Mouse (Mus musculus) neural tube, embryonic 13.5 days (tissue): ENCODE results near the gene Scaf4. TPM values are rescaled to one million over a fixed set of nuclear protein-coding genes. Genes with fewer than 3 reads are reported as not detected.

Experiments
- ATAC-seq: fragments of 200-750 bp; cut with Nextera tagmentation; 2 replicates; pipeline ENCODE4 v1.8.0; 2017; ENCODE audit warnings: low read depth, mild to moderate bottlenecking, moderate TSS enrichment, moderate library complexity
- H3K27ac ChIP-seq: fragments of 300-500 bp; sonication (generic); replicated peaks from 2 replicates; pipeline ENCODE4 v1.5.1; 2015; ENCODE audit warnings: moderate library complexity, mild to moderate bottlenecking, inconsistent platforms
- H3K27me3 ChIP-seq: fragments of 300-500 bp; sonication (generic); 2 replicates; pipeline ENCODE4 v1.6.1; 2015; ENCODE audit warnings: mild to moderate bottlenecking, inconsistent platforms
- H3K36me3 ChIP-seq: fragments of 300-500 bp; sonication (generic); 2 replicates; pipeline ENCODE4 v1.6.1; 2015; ENCODE audit warnings: mild to moderate bottlenecking, inconsistent platforms
- H3K4me1 ChIP-seq: fragments of 300-500 bp; sonication (generic); replicated peaks from 2 replicates; pipeline ENCODE4 v1.6.1; 2015; ENCODE audit warnings: inconsistent platforms
- H3K4me2 ChIP-seq: fragments of 300-500 bp; sonication (generic); 2 replicates; pipeline ENCODE4 v1.6.1; 2015; ENCODE audit warnings: inconsistent platforms, mild to moderate bottlenecking, moderate library complexity
- H3K4me3 ChIP-seq: fragments of 300-500 bp; sonication (generic); 2 replicates; pipeline ENCODE4 v1.5.1; 2015; ENCODE audit warnings: mild to moderate bottlenecking, inconsistent platforms
- H3K9ac ChIP-seq: fragments of 300-500 bp; sonication (generic); 2 replicates; pipeline ENCODE4 v1.6.1; 2015; ENCODE audit warnings: moderate library complexity, mild to moderate bottlenecking, inconsistent platforms
- H3K9me3 ChIP-seq: fragments of 300-500 bp; sonication (generic); 2 replicates; pipeline ENCODE4 v1.6.1; 2016; ENCODE audit warnings: inconsistent platforms
- WGBS: fragments of 180-500 bp; shearing (Covaris S2); methylation state at CpG from one replicate; pipeline ENCODE4 v1.1.7; 2015; 5-methylcytosine and 5-hydroxymethylcytosine counted together
- polyA plus RNA-seq: library from polyadenylated mRNA; unstranded; fragments of >200 nt; fragmentation: Nextera tagmentation; extraction: Ambion mirVana; gene quantifications from 2 replicates; pipeline ENCODE4 v1.2.1, GENCODE M21; 2015

Scaf4 gene
- polyA plus RNA-seq, 1 experiment from 2014 or later, result 26.4 TPM

GRCm38 (mm10) chr16:90309784-90310183 is 25.5 kb upstream of the Scaf4 start:
- Histone ChIP-seq H3K9me3 (no peaks in the 10 kb centered on the region), H3K36me3 (no peaks in the 10 kb centered on the region), H3K27ac (no peak overlapping the region), H3K9ac (no peak overlapping the region), H3K27me3 (no peaks in the 10 kb centered on the region), H3K4me2 (no peak overlapping the region), H3K4me3 (no peak overlapping the region), H3K4me1 (no peaks in the 10 kb centered on the region)
- WGBS, result 58% methylated on average over 3 of the region's 3 CpGs
- ATAC-seq, result no peak

GRCm38 (mm10) chr16:90303988-90304299 is 19.6 kb upstream of the Scaf4 start:
- H3K4me2 ChIP-seq, result no peak overlapping the region
- H3K36me3 ChIP-seq, result no peaks in the 10 kb centered on the region
- no peaks in the 10 kb centered on the region for H3K27me3 ChIP-seq
- WGBS, result 83% methylated on average over 2 of the region's 2 CpGs
- no peak for ATAC-seq
- H3K4me1 ChIP-seq, result peaks cover 7% of the 10 kb centered on the region
- H3K27ac ChIP-seq, result no peak overlapping the region
- H3K4me3 ChIP-seq, result no peak overlapping the region
- H3K9me3 ChIP-seq, result no peaks in the 10 kb centered on the region
- no peak overlapping the region for H3K9ac ChIP-seq

GRCm38 (mm10) chr16:90303286-90303987 is 19.1 kb upstream of the Scaf4 start:
- Histone ChIP-seq H3K4me3 (no peak overlapping the region), H3K9ac (no peak overlapping the region), H3K27ac (no peak overlapping the region), H3K4me1 (peaks cover 12% of the 10 kb centered on the region), H3K36me3 (no peaks in the 10 kb centered on the region), H3K27me3 (no peaks in the 10 kb centered on the region), H3K4me2 (no peak overlapping the region), H3K9me3 (no peaks in the 10 kb centered on the region)
- no peak for ATAC-seq
- 75% methylated on average over 9 of the region's 9 CpGs for WGBS

DNA sequence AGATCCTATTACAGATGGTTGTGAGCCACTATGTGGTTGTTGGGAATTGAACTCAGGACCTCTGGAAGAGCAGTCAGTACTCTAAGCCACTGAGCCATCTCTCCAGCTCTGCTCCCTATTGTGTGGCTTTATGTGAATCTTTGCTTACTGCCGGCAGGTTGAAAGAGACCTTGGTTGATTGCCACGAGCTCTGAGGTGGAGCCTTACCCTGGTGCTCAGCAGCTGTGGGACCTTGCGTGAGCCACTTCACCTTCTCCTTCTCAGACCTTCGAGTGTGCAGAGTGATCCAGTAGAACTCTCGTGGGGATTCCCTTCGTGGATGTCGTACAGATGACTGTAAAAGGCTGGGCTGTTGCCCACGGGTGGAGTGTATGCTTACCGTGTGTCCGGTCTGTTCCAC is 17.4 kb upstream of the Scaf4 start:
- no peaks in the 10 kb centered on the region for H3K36me3 ChIP-seq
- 82% methylated on average over 10 of the region's 10 CpGs for WGBS
- no peaks in the 10 kb centered on the region for H3K27me3 ChIP-seq
- no peak overlapping the region for H3K9ac ChIP-seq
- H3K27ac ChIP-seq, result no peak overlapping the region
- no peak overlapping the region for H3K4me3 ChIP-seq
- H3K9me3 ChIP-seq, result no peaks in the 10 kb centered on the region
- H3K4me1 ChIP-seq, result peaks cover 19% of the 10 kb centered on the region
- no peak overlapping the region for H3K4me2 ChIP-seq
- ATAC-seq, result no peak

DNA sequence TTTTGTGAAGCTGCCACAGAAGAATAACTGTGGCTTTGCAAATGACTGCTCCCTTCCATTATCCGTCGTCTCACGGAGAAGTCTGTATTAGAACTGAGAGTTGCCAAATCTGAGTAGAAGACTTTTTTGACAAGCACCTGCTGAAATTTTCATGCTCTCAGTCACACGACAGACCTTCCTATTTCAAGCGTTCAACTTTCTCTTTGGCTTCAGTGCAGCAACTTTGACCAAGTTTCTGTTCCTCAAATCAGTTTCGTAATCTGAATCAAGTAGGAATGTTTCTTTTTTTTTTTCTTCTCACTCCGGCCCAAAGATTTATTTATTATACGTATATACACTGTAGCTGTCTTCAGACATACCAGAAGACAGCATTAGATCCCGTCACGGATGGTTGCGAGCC is 16.6 kb upstream of the Scaf4 start:
- WGBS, result 95% methylated on average over 11 of the region's 11 CpGs
- Histone ChIP-seq H3K27me3 (no peaks in the 10 kb centered on the region), H3K4me3 (no peak overlapping the region), H3K9me3 (no peaks in the 10 kb centered on the region), H3K4me1 (peaks cover 19% of the 10 kb centered on the region), H3K9ac (no peak overlapping the region), H3K4me2 (no peak overlapping the region), H3K27ac (no peak overlapping the region), H3K36me3 (no peaks in the 10 kb centered on the region)
- ATAC-seq, result no peak

DNA sequence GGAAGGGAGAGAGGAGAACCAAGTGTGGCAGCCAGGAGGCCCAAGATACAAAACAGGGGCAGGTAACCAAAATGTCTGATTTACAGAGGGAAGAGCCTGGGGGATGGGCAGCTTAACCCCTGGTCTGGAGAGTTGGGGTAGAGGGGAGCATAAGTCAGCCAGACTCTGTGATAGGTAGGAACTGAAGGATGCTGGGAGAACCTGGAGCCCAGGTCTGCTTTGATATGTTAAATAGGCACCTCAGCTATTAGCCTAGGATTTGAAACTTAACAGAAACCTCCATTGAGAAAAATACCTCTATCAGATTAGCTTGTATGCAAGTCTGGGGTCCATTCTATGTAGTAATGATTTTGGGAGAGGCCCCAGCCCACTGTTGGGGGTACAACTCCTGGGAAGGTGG is 15.3 kb upstream of the Scaf4 start:
- Histone ChIP-seq H3K4me3 (no peak overlapping the region), H3K27ac (no peak overlapping the region), H3K4me1 (peaks cover 19% of the 10 kb centered on the region), H3K36me3 (no peaks in the 10 kb centered on the region), H3K9me3 (no peaks in the 10 kb centered on the region; the same call in 1 of the 2 replicates), H3K9ac (no peak overlapping the region), H3K4me2 (no peak overlapping the region), H3K27me3 (no peaks in the 10 kb centered on the region)
- 0 out of 2 replicates have a peak, but pooled peaks have one; percentile 17 for ATAC-seq

DNA sequence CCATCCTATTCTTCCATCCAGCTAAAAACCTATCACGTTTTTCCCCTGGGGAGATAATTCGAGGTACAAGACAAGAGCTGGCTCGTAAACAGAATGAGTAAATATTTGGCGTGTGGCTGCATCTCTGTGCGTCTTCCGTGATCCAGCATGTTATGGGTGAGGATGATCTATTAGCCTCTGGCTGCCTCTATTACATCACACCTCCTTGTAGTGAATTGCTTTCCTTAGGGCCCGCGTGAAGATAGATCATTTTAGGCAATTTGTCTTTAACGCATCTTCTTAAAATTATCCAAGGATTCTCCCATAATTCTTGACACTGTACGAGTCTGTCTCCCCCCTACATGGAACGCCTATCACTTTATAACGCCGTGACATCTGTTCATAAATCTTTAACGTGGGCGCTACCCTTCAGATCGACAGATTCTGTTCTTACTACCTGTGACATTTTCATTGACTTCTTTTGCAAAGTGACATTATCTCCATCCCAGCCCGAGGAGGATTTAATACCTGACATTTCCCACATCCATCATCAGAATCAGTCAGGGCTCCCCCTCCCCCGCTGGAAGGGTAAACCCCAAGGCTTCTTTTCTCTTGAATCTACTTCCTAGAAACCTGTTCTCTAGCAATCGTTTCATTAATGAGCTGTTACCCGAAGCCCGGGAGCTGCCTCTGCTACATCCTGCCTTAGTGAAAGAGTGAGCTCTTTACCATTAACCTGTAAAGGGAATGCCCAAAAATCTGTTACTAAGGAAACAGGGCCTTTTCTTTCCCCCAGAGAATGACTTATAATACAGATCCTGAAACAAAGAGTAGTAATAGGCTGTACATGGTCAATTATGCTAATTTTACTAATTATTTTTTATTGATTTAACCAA is 14.4 kb upstream of the Scaf4 start:
- ATAC-seq, result peak; percentile 66
- no peaks in the 10 kb centered on the region for H3K36me3 ChIP-seq
- 12% methylated on average over 21 of the region's 21 CpGs for WGBS
- H3K9me3 ChIP-seq, result no peaks in the 10 kb centered on the region; the same call in 1 of the 2 replicates
- H3K27me3 ChIP-seq, result no peaks in the 10 kb centered on the region
- H3K4me1 ChIP-seq, result peaks cover 19% of the 10 kb centered on the region
- H3K27ac ChIP-seq, result no peak overlapping the region; the same call in 1 of the 2 replicates
- H3K4me3 ChIP-seq, result no peak overlapping the region
- H3K9ac ChIP-seq, result no peak overlapping the region
- peak overlapping the region; percentile 36 for H3K4me2 ChIP-seq

DNA sequence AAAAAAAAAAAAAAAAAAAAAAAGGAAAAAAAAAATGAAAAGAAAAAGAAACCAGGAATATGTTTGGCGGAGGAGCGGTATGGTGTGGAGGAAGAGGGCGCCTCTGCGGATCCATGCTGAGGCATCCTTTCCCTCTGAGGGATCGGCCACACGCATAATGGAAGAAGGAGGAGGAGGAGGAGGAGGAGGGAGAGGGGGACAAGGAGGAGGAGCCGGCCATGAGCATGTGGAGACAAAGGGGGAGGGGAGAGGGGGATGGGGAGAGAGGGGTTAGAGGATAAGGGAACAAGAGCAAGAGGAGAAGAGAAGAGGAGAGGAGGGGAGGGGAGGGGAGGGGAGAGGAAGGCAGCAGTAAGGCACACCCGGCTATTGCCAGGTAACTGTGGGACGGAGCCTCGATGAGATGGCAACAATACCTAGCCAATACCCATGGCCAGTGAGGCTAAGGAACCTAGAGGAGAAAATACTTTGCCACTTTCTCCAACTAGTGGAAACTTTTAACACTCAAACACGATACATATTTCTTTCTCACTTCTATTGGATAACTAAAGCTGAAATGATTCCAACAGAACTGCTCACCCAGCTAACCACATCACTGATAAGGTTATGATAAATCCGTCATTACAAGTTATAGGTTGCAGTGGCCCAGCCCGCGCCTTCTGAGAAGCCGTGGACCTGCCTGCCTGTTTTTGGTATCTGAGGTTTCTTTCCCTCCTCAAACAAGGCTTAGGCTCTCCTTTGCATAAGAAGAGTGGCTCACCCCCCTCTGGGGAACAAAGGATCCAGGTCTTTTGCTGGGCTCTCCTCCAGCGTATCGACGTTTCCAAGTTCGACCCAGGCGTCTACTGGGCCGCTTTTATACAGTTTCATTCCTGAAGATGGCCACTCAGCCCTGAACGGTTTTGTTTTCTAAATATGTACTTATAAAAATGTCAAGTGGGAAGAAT is 13.4 kb upstream of the Scaf4 start:
- ATAC-seq, result no peak; the same call in 1 of the 2 replicates
- 17% methylated on average over 21 of the region's 22 CpGs for WGBS
- peak overlapping the region; percentile 36 for H3K4me2 ChIP-seq

DNA sequence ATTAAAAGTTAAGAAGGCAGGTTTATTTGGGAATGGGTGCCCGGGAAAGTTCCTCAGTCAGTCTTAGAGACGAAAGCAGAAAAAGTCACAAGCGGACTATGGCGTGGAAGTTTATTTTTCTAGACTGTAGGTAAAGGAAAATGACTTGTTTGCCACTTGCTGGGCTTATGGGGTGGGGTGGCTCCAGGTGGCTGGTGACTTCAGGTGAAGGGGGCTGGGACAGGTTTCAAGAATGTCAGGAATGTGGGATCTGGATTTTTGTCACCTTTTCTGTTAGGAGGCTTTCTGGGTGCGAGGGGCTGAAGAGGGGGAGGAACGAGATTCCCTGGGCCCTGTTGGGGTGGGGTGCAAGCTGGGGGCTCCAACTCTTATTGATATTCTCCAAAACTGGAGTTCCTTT is 7.4 kb upstream of the Scaf4 start:
- Histone ChIP-seq H3K4me2 (no peak overlapping the region), H3K4me1 (no peaks in the 10 kb centered on the region), H3K27ac (no peak overlapping the region), H3K9me3 (no peaks in the 10 kb centered on the region; the same call in 1 of the 2 replicates), H3K27me3 (no peaks in the 10 kb centered on the region), H3K4me3 (no peak overlapping the region), H3K36me3 (no peaks in the 10 kb centered on the region), H3K9ac (no peak overlapping the region)
- ATAC-seq, result no peak
- WGBS, result 62% methylated on average over 6 of the region's 6 CpGs

More for the DNA sequence above, 13.4 kb upstream of the Scaf4 start:
- Histone ChIP-seq H3K27me3 (no peaks in the 10 kb centered on the region), H3K27ac (no peak overlapping the region; the same call in 1 of the 2 replicates), H3K9me3 (no peaks in the 10 kb centered on the region; the same call in 1 of the 2 replicates), H3K4me3 (no peak overlapping the region; the same call in 1 of the 2 replicates), H3K4me1 (peaks cover 19% of the 10 kb centered on the region), H3K9ac (no peak overlapping the region), H3K36me3 (no peaks in the 10 kb centered on the region)

- H3K4me1 ChIP-seq, result no peaks in the 10 kb centered on the region
- no peak overlapping the region for H3K4me2 ChIP-seq
- H3K36me3 ChIP-seq, result no peaks in the 10 kb centered on the region
- 66% methylated on average over 9 of the region's 9 CpGs for WGBS
- no peaks in the 10 kb centered on the region for H3K27me3 ChIP-seq
- H3K9me3 ChIP-seq, result no peaks in the 10 kb centered on the region; the same call in 1 of the 2 replicates
- no peak overlapping the region for H3K9ac ChIP-seq
- no peak for ATAC-seq
- H3K4me3 ChIP-seq, result no peak overlapping the region
- H3K27ac ChIP-seq, result no peak overlapping the region
Measured at GRCm38 (mm10) chr16:90290962-90291361, 6.7 kb upstream of the Scaf4 start.

- Histone ChIP-seq H3K27ac (peak overlapping the region; percentile 95), H3K4me3 (peak overlapping the region; percentile 96), H3K36me3 (no peaks in the 10 kb centered on the region), H3K4me1 (peaks cover 41% of the 10 kb centered on the region), H3K4me2 (peak overlapping the region; percentile 97), H3K27me3 (no peaks in the 10 kb centered on the region), H3K9me3 (no peaks in the 10 kb centered on the region), H3K9ac (peak overlapping the region; percentile 70)
- WGBS, result 4% methylated on average over 15 of the region's 15 CpGs
- 0 out of 2 replicates have a peak, but pooled peaks have one; percentile 7 for ATAC-seq
Measured at GRCm38 (mm10) chr16:90284916-90285315, 613 bp upstream of the Scaf4 start.
